Mouse (Mus musculus) liver, embryonic 14.5 days (tissue): ENCODE results near the gene Prdm12. TPM values are rescaled to one million over a fixed set of nuclear protein-coding genes. Genes with fewer than 3 reads are reported as not detected.

Experiments
- ATAC-seq: fragments of 200-750 bp; cut with Nextera tagmentation; 2 replicates; pipeline ENCODE4 v1.8.0; 2017; ENCODE audit warnings: moderate number of reproducible peaks, mild to moderate bottlenecking, moderate library complexity; ENCODE audit not compliant: insufficient read depth
- DNase-seq, 3 experiments: peaks; one replicate each; pipeline ENCODE4 v3.0.0-alpha.2; 2012 to 2013; ENCODE audit warnings: low read depth in 3 of 3, low spot score in 3 of 3
- H3K27ac ChIP-seq: fragments of 300-500 bp; sonication (generic); 2 replicates; pipeline ENCODE4 v1.5.1; 2014; ENCODE audit warnings: moderate library complexity, mild to moderate bottlenecking, control low read depth, inconsistent platforms
- H3K27me3 ChIP-seq: fragments of 300-500 bp; sonication (generic); 2 replicates; pipeline ENCODE4 v1.6.1; 2014; ENCODE audit warnings: mild to moderate bottlenecking, low read length, moderate library complexity; ENCODE audit not compliant: control insufficient read depth, insufficient read depth
- H3K36me3 ChIP-seq: fragments of 300-500 bp; sonication (generic); replicated peaks from 2 replicates; pipeline ENCODE4 v1.6.1; 2014; ENCODE audit warnings: low read depth; ENCODE audit not compliant: control insufficient read depth, insufficient read depth
- H3K4me1 ChIP-seq, 2 experiments: fragments of 200-500 bp in 1 of 2; fragments of 300-500 bp in 1 of 2; sonication (generic) in 1 of 2; replicated peaks; 2 replicates each; pipeline ENCODE4 v1.6.1; 2012 to 2014; ENCODE audit warnings: antibody characterized with exemption in 1 of 2, inconsistent platforms in 1 of 2, low read length in 1 of 2; ENCODE audit not compliant: control insufficient read depth in 2 of 2, insufficient read depth in 2 of 2
- H3K4me2 ChIP-seq: fragments of 300-500 bp; sonication (generic); 2 replicates; pipeline ENCODE4 v1.6.1; 2014; ENCODE audit warnings: low read depth, mild to moderate bottlenecking, control low read depth, moderate library complexity
- H3K4me3 ChIP-seq, 2 experiments: fragments of 200-500 bp in 1 of 2; fragments of 300-500 bp in 1 of 2; sonication (generic) in 1 of 2; 2 replicates each; pipeline ENCODE4 v1.5.1; 2012 to 2014; ENCODE audit warnings: low read depth in 2 of 2, low read length in 2 of 2, mild to moderate bottlenecking in 2 of 2, control low read depth in 1 of 2, inconsistent platforms in 1 of 2, moderate library complexity in 1 of 2; ENCODE audit not compliant: insufficient read depth in 1 of 2
- H3K9ac ChIP-seq: fragments of 300-500 bp; sonication (generic); replicated peaks from 2 replicates; pipeline ENCODE4 v1.6.1; 2014; ENCODE audit warnings: mild to moderate bottlenecking, control low read depth, moderate library complexity
- H3K9me3 ChIP-seq: fragments of 300-500 bp; sonication (generic); 2 replicates; pipeline ENCODE4 v1.6.1; 2016; ENCODE audit warnings: low read length, mixed read lengths; ENCODE audit not compliant: control insufficient read depth
- CTCF ChIP-seq: IDR thresholded peaks from 2 replicates; pipeline ENCODE4 v1.5.1; 2016; ENCODE audit warnings: antibody characterized with exemption, low read depth, control low read depth
- EP300 ChIP-seq: IDR thresholded peaks from 2 replicates; pipeline ENCODE4 v1.6.1; 2016; ENCODE audit warnings: antibody characterized with exemption, low read depth
- WGBS: fragments of 180-500 bp; shearing (Covaris S2); extraction: QIAGEN DNeasy Blood & Tissue Kit; methylation state at CpG from one replicate; pipeline ENCODE4 v1.1.7; 2014; ENCODE audit not compliant: insufficient replicate concordance; 5-methylcytosine and 5-hydroxymethylcytosine counted together
- polyA plus RNA-seq, 2 experiments: library from polyadenylated mRNA; depleted of rRNA in 1 of 2; stranded (reverse) in 1 of 2; unstranded in 1 of 2; fragments of >200 nt; fragmentation: Nextera tagmentation in 1 of 2; extraction: Ambion mirVana in 1 of 2; gene quantifications; 2 replicates each; pipeline versions ENCODE4 v1.2.1 to v1.2.3; 2012 to 2014

Gene Prdm12
- polyA plus RNA-seq, 2 experiments: not detected

DNA sequence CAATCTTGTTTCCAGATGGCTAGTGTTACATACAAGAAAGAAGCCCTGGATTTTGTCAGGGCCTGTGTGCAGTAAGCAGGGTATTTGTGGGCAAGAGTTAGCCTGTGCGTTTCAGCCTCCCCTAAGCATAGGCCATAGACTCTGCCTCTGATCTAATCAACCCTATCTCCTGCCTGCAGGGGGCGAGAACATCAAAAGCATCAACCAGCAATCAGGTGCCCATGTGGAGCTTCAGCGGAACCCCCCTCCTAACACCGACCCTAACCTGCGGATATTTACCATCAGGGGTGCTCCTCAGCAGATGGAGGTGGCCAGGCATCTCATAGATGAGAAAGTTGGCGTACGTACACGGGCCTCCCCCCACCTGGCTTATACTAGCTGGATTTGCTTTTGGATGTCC lies 28.4 kb upstream of the Prdm12 start:
- no peaks in the 10 kb centered on the region for H3K9me3 ChIP-seq
- no peak overlapping the region for H3K9ac ChIP-seq
- DNase-seq: no peak
- no peaks in the 10 kb centered on the region for H3K27me3 ChIP-seq
- TF ChIP-seq CTCF: peak; percentile 29
- no peak for TF ChIP-seq EP300
- 74% methylated on average over 8 of the region's 8 CpGs for WGBS
- H3K27ac ChIP-seq: no peak overlapping the region
- H3K4me2 ChIP-seq: no peak overlapping the region
- no peak for ATAC-seq
- H3K4me1 ChIP-seq: peaks cover 2 to 11% of the 10 kb centered on the region in 2 experiments; a peak in 3 of 4 replicates
- H3K4me3 ChIP-seq: no peak overlapping the region
- H3K36me3 ChIP-seq: peaks cover 17% of the 10 kb centered on the region

DNA sequence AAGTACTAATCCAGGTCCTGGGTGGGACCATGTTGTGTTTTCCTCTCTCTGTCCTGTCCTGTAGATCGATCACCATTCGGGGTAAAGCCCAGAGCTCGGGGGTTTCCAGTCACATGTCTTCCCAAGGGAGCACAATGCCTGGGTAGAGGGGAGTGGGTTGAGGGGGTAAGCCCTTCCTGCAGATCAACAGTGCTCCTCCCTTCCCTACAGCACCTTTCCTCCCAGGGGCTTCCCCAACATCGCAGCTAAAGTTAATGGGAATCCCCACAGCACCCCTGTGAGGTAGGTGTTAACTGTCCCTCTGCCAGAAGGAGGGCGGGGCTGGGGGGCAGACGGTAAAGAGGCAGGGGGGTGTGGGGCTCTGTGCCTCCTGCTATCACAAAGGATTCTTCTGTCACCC lies 27.2 kb upstream of the Prdm12 start:
- peaks cover 17% of the 10 kb centered on the region for H3K36me3 ChIP-seq
- no peak overlapping the region for H3K27ac ChIP-seq
- H3K27me3 ChIP-seq: no peaks in the 10 kb centered on the region
- ATAC-seq: no peak
- H3K9ac ChIP-seq: no peak overlapping the region
- no peak overlapping the region for H3K4me2 ChIP-seq
- TF ChIP-seq EP300 (no peak), CTCF (no peak)
- H3K9me3 ChIP-seq: no peaks in the 10 kb centered on the region
- no peak overlapping the region for H3K4me3 ChIP-seq
- WGBS: 67% methylated on average over 6 of the region's 6 CpGs
- no peak for DNase-seq
- peaks cover 2 to 4% of the 10 kb centered on the region in 2 experiments; a peak in 2 of 4 replicates for H3K4me1 ChIP-seq

DNA sequence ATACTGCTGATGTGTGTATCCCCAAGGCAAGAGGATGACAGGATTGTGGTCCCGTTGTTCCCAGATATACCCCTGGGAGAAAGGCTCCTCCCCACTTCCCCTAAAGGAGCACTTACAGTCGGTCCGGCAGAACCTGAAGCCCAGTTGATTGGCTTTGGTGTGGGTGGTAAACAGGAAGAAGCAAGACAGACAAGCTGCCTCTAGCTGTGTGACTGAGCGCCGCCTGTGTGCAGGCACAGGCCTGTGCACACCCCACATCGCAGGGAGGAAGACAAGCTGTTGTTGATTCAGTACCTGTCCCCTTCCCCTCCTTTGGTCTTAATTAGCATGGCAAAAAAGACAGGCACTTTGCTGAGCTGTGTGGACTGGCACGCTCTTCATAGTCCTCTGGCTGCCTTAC lies 26.1 kb upstream of the Prdm12 start:
- H3K4me3 ChIP-seq: no peak overlapping the region
- ATAC-seq (no peak), DNase-seq (no peak)
- H3K27me3 ChIP-seq: no peaks in the 10 kb centered on the region
- no peak overlapping the region for H3K27ac ChIP-seq
- no peak overlapping the region for H3K4me2 ChIP-seq
- no peaks in the 10 kb centered on the region for H3K9me3 ChIP-seq
- peaks cover 13% of the 10 kb centered on the region for H3K36me3 ChIP-seq
- no peak for TF ChIP-seq EP300
- TF ChIP-seq CTCF: no peak
- no peak overlapping the region for H3K9ac ChIP-seq
- 82% methylated on average over 7 of the region's 7 CpGs for WGBS
- no peaks in the 10 kb centered on the region for H3K4me1 ChIP-seq

DNA sequence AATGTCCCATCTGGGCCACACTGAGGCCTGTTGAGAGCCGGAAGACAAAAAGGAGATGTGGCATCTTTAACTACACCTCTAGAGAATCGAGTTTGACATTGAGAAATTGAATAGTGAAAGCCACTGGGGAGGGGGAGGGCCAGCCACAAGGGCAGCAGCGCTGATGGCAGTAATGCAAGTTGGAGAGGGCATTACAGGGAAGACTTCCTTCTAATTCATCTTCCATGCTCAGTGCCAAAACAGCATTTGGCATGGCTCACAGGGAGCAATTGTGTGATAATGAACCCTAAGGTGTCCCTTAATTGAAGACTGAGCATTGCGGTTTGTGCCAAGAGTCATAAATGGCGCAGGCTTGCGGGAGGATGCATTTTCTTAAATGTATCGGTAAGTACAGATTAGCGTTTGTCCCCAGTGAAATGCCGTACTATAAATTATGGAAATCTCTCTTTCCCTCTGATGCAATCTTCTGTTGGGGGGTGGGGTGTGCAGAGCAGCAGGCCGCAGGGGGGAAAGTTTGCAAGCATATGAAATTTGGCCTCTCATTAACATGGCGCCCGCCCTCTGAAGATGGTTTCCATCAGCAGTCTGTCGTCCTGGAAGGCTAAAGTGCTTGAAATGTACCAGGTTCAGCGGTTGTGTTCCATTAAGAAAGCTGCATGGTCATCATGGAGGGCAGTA lies 21.2 kb upstream of the Prdm12 start:
- H3K9ac ChIP-seq: no peak overlapping the region
- no peaks in the 10 kb centered on the region for H3K27me3 ChIP-seq
- DNase-seq (no peak), ATAC-seq (no peak)
- no peaks in the 10 kb centered on the region for H3K4me1 ChIP-seq
- no peak overlapping the region for H3K27ac ChIP-seq
- no peak overlapping the region for H3K4me2 ChIP-seq
- peaks cover 4% of the 10 kb centered on the region for H3K36me3 ChIP-seq
- no peak for TF ChIP-seq EP300
- TF ChIP-seq CTCF: no peak
- 75% methylated on average over 14 of the region's 14 CpGs for WGBS
- no peak overlapping the region for H3K4me3 ChIP-seq
- no peaks in the 10 kb centered on the region for H3K9me3 ChIP-seq

DNA sequence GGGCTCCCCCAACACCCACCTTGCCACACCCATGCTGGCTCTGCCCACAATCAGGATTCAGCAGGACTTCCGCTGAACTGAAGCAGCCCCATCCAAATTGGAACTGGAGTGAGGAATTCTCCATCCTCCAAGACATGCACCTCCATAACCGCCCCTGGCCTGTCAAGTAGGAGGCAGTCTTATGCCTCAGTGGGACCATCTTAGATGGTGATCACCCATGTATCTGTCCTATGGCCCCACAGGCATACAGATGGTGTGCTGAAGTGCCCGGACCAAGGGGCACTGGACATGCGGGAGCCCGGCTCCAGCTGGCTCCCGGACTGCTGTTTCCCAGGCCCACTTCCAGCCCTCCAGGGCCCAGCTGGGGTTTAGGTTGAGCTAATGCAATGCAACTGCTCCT lies 20.6 kb upstream of the Prdm12 start:
- Histone ChIP-seq H3K4me3 (no peak overlapping the region), H3K9ac (no peak overlapping the region), H3K36me3 (peaks cover 4% of the 10 kb centered on the region), H3K27me3 (no peaks in the 10 kb centered on the region), H3K9me3 (no peaks in the 10 kb centered on the region), H3K27ac (no peak overlapping the region), H3K4me1 (no peaks in the 10 kb centered on the region), H3K4me2 (no peak overlapping the region)
- no peak for ATAC-seq
- WGBS: 79% methylated on average over 6 of the region's 6 CpGs
- TF ChIP-seq EP300: no peak
- no peak for TF ChIP-seq CTCF
- DNase-seq: no peak
